Mouse (Mus musculus) limb, embryonic 12.5 days (tissue): ENCODE results near the gene Snd1. TPM values are rescaled to one million over a fixed set of nuclear protein-coding genes. Genes with fewer than 3 reads are reported as not detected.

ENCODE experiments used
- ATAC-seq: fragments of 200-750 bp; cut with Nextera tagmentation; 2 replicates; pipeline ENCODE4 v1.8.0; 2017; ENCODE audit warnings: low read depth, moderate TSS enrichment; ENCODE audit not compliant: insufficient number of reproducible peaks, insufficient read depth, low FRiP score, low TSS enrichment
- H3K27ac ChIP-seq: fragments of 300-500 bp; sonication (generic); 2 replicates; pipeline ENCODE4 v1.5.1; 2016; ENCODE audit warnings: mild to moderate bottlenecking, moderate library complexity
- H3K27me3 ChIP-seq: fragments of 300-500 bp; sonication (generic); 2 replicates; pipeline ENCODE4 v1.6.1; 2016; ENCODE audit warnings: mild to moderate bottlenecking, moderate library complexity
- H3K36me3 ChIP-seq: fragments of 300-500 bp; sonication (generic); 2 replicates; pipeline ENCODE4 v1.6.1; 2016; ENCODE audit warnings: mild to moderate bottlenecking, moderate library complexity
- H3K4me1 ChIP-seq: fragments of 300-500 bp; sonication (generic); replicated peaks from 2 replicates; pipeline ENCODE4 v1.6.1; 2016
- H3K4me2 ChIP-seq: fragments of 300-500 bp; sonication (generic); 2 replicates; pipeline ENCODE4 v1.6.1; 2016; ENCODE audit warnings: mild to moderate bottlenecking, moderate library complexity
- H3K4me3 ChIP-seq: fragments of 300-500 bp; sonication (generic); replicated peaks from 2 replicates; pipeline ENCODE4 v1.5.1; 2016; ENCODE audit warnings: mild to moderate bottlenecking
- H3K9ac ChIP-seq: fragments of 300-500 bp; sonication (generic); replicated peaks from 2 replicates; pipeline ENCODE4 v1.6.1; 2016; ENCODE audit warnings: mild to moderate bottlenecking, moderate library complexity
- H3K9me3 ChIP-seq: fragments of 300-500 bp; sonication (generic); 2 replicates; pipeline ENCODE4 v1.6.1; 2016; ENCODE audit warnings: mild to moderate bottlenecking, moderate library complexity
- WGBS: fragments of 180-500 bp; shearing (Covaris S2); methylation state at CpG from one replicate; pipeline ENCODE4 v1.1.7; 2016; 5-methylcytosine and 5-hydroxymethylcytosine counted together
- polyA plus RNA-seq: library from polyadenylated mRNA; unstranded; fragments of >200 nt; fragmentation: Nextera tagmentation; extraction: Ambion mirVana; gene quantifications from 2 replicates; pipeline ENCODE4 v1.2.1, GENCODE M21; 2016

Gene Snd1
- polyA plus RNA-seq, 1 experiment from 2014 or later: 136 TPM

GRCm38 (mm10) chr6:28678896-28679295 lies 204.0 kb downstream of the Snd1 start:
- ATAC-seq: no peak
- no peak overlapping the region for H3K9ac ChIP-seq
- H3K9me3 ChIP-seq: no peaks in the 10 kb centered on the region
- no peaks in the 10 kb centered on the region for H3K27me3 ChIP-seq
- H3K4me3 ChIP-seq: no peak overlapping the region
- WGBS: 91% methylated on average over 1 of the region's 1 CpGs
- no peak overlapping the region for H3K4me2 ChIP-seq
- H3K36me3 ChIP-seq: no peaks in the 10 kb centered on the region
- peaks cover 22% of the 10 kb centered on the region for H3K4me1 ChIP-seq
- H3K27ac ChIP-seq: no peak overlapping the region

GRCm38 (mm10) chr6:28680537-28680936 lies 205.6 kb downstream of the Snd1 start:
- peaks cover 22% of the 10 kb centered on the region for H3K4me1 ChIP-seq
- no peak for ATAC-seq
- 83% methylated on average over 4 of the region's 4 CpGs for WGBS
- H3K27me3 ChIP-seq: no peaks in the 10 kb centered on the region
- H3K9me3 ChIP-seq: no peaks in the 10 kb centered on the region
- no peak overlapping the region for H3K9ac ChIP-seq
- H3K4me2 ChIP-seq: no peak overlapping the region
- H3K36me3 ChIP-seq: no peaks in the 10 kb centered on the region
- no peak overlapping the region for H3K27ac ChIP-seq
- H3K4me3 ChIP-seq: no peak overlapping the region

GRCm38 (mm10) chr6:28681521-28682457 lies 206.8 kb downstream of the Snd1 start:
- no peak overlapping the region for H3K27ac ChIP-seq
- H3K27me3 ChIP-seq: no peaks in the 10 kb centered on the region
- no peak overlapping the region for H3K4me2 ChIP-seq
- H3K4me1 ChIP-seq: peaks cover 22% of the 10 kb centered on the region
- WGBS: 71% methylated on average over 8 of the region's 8 CpGs
- 0 out of 2 replicates have a peak, but pooled peaks have one; percentile 52 for ATAC-seq
- H3K36me3 ChIP-seq: no peaks in the 10 kb centered on the region
- no peaks in the 10 kb centered on the region for H3K9me3 ChIP-seq
- no peak overlapping the region for H3K4me3 ChIP-seq
- H3K9ac ChIP-seq: no peak overlapping the region

GRCm38 (mm10) chr6:28685052-28685451 lies 210.1 kb downstream of the Snd1 start:
- ATAC-seq: no peak
- Histone ChIP-seq H3K9me3 (no peaks in the 10 kb centered on the region), H3K4me2 (no peak overlapping the region), H3K36me3 (no peaks in the 10 kb centered on the region), H3K9ac (no peak overlapping the region), H3K27ac (no peak overlapping the region), H3K4me3 (no peak overlapping the region), H3K27me3 (no peaks in the 10 kb centered on the region), H3K4me1 (peaks cover 22% of the 10 kb centered on the region)
- 79% methylated on average over 3 of the region's 3 CpGs for WGBS

GRCm38 (mm10) chr6:28685745-28686144 lies 210.8 kb downstream of the Snd1 start:
- H3K36me3 ChIP-seq: no peaks in the 10 kb centered on the region
- no peak overlapping the region for H3K27ac ChIP-seq
- 86% methylated on average over 5 of the region's 5 CpGs for WGBS
- H3K9me3 ChIP-seq: no peaks in the 10 kb centered on the region
- H3K27me3 ChIP-seq: no peaks in the 10 kb centered on the region
- no peak for ATAC-seq
- peaks cover 16% of the 10 kb centered on the region for H3K4me1 ChIP-seq
- no peak overlapping the region for H3K4me3 ChIP-seq
- no peak overlapping the region for H3K9ac ChIP-seq
- H3K4me2 ChIP-seq: no peak overlapping the region

GRCm38 (mm10) chr6:28687776-28688175 lies 212.8 kb downstream of the Snd1 start:
- no peak for ATAC-seq
- Histone ChIP-seq H3K27ac (no peak overlapping the region), H3K4me3 (no peak overlapping the region), H3K4me1 (0 out of 2 replicates have a peak, but pooled peaks cover under 1% of the 10 kb centered on the region), H3K9me3 (no peaks in the 10 kb centered on the region), H3K4me2 (no peak overlapping the region), H3K9ac (no peak overlapping the region), H3K27me3 (no peaks in the 10 kb centered on the region), H3K36me3 (no peaks in the 10 kb centered on the region)
- WGBS: 84% methylated on average over 5 of the region's 5 CpGs

GRCm38 (mm10) chr6:28692659-28693058 lies 217.7 kb downstream of the Snd1 start:
- no peak overlapping the region for H3K4me3 ChIP-seq
- H3K9ac ChIP-seq: no peak overlapping the region
- H3K36me3 ChIP-seq: peaks cover 3% of the 10 kb centered on the region; the same call in 1 of the 2 replicates
- H3K4me1 ChIP-seq: no peaks in the 10 kb centered on the region
- H3K27me3 ChIP-seq: no peaks in the 10 kb centered on the region
- H3K27ac ChIP-seq: no peak overlapping the region
- no peak for ATAC-seq
- H3K4me2 ChIP-seq: no peak overlapping the region
- H3K9me3 ChIP-seq: no peaks in the 10 kb centered on the region

- Histone ChIP-seq H3K4me2 (no peak overlapping the region), H3K9me3 (no peaks in the 10 kb centered on the region), H3K4me3 (no peak overlapping the region), H3K27me3 (no peaks in the 10 kb centered on the region), H3K27ac (no peak overlapping the region), H3K9ac (no peak overlapping the region), H3K36me3 (peaks cover 3% of the 10 kb centered on the region; the same call in 1 of the 2 replicates), H3K4me1 (0 out of 2 replicates have a peak, but pooled peaks cover 8% of the 10 kb centered on the region)
- WGBS: 89% methylated on average over 3 of the region's 3 CpGs
- ATAC-seq: no peak
Observed at GRCm38 (mm10) chr6:28697214-28697613, 222.3 kb downstream of the Snd1 start.

GRCm38 (mm10) chr6:28704612-28705011 lies 229.7 kb downstream of the Snd1 start:
- H3K4me3 ChIP-seq: no peak overlapping the region
- H3K36me3 ChIP-seq: peaks cover 19% of the 10 kb centered on the region
- ATAC-seq: no peak
- no peaks in the 10 kb centered on the region for H3K9me3 ChIP-seq
- WGBS: 54% methylated on average over 6 of the region's 6 CpGs
- no peak overlapping the region for H3K4me2 ChIP-seq
- no peak overlapping the region for H3K27ac ChIP-seq
- no peaks in the 10 kb centered on the region for H3K27me3 ChIP-seq
- peaks cover 7% of the 10 kb centered on the region for H3K4me1 ChIP-seq
- H3K9ac ChIP-seq: no peak overlapping the region

- H3K36me3 ChIP-seq: peaks cover 19% of the 10 kb centered on the region
- no peak overlapping the region for H3K4me3 ChIP-seq
- H3K27me3 ChIP-seq: no peaks in the 10 kb centered on the region
- no peak for ATAC-seq
- H3K27ac ChIP-seq: no peak overlapping the region
- peaks cover 11% of the 10 kb centered on the region for H3K4me1 ChIP-seq
- 85% methylated on average over 6 of the region's 6 CpGs for WGBS
- H3K9ac ChIP-seq: no peak overlapping the region
- H3K4me2 ChIP-seq: no peak overlapping the region
- H3K9me3 ChIP-seq: no peaks in the 10 kb centered on the region
Observed at GRCm38 (mm10) chr6:28705384-28706107, 230.6 kb downstream of the Snd1 start.
